Mouse (Mus musculus) forebrain, embryonic 12.5 days (tissue): Measurements from ENCODE around the gene Pwwp2b. TPM values are rescaled to one million over a fixed set of nuclear protein-coding genes. Genes with fewer than 3 reads are reported as not detected.

Source experiments
- ATAC-seq: fragments of 200-750 bp; cut with Nextera tagmentation; 2 replicates; pipeline ENCODE4 v1.8.0; 2017; ENCODE audit warnings: moderate TSS enrichment; ENCODE audit not compliant: low FRiP score
- H3K27ac ChIP-seq: fragments of 300-500 bp; sonication (generic); 2 replicates; pipeline ENCODE4 v1.5.1; 2016; ENCODE audit warnings: mild to moderate bottlenecking
- H3K27me3 ChIP-seq: fragments of 300-500 bp; sonication (generic); 2 replicates; pipeline ENCODE4 v1.6.1; 2016; ENCODE audit warnings: mild to moderate bottlenecking
- H3K36me3 ChIP-seq: fragments of 300-500 bp; sonication (generic); replicated peaks from 2 replicates; pipeline ENCODE4 v1.6.1; 2016; ENCODE audit warnings: mild to moderate bottlenecking
- H3K4me1 ChIP-seq: fragments of 300-500 bp; sonication (generic); 2 replicates; pipeline ENCODE4 v1.6.1; 2016
- H3K4me2 ChIP-seq: fragments of 300-500 bp; sonication (generic); 2 replicates; pipeline ENCODE4 v1.6.1; 2016; ENCODE audit warnings: mild to moderate bottlenecking, moderate library complexity
- H3K4me3 ChIP-seq: fragments of 300-500 bp; sonication (generic); replicated peaks from 2 replicates; pipeline ENCODE4 v1.5.1; 2016; ENCODE audit warnings: mild to moderate bottlenecking
- H3K9ac ChIP-seq: fragments of 300-500 bp; sonication (generic); 2 replicates; pipeline ENCODE4 v1.6.1; 2016; ENCODE audit warnings: mild to moderate bottlenecking
- H3K9me3 ChIP-seq: fragments of 300-500 bp; sonication (generic); 2 replicates; pipeline ENCODE4 v1.6.1; 2016
- WGBS: fragments of 180-500 bp; shearing (Covaris S2); methylation state at CpG from one replicate; pipeline ENCODE4 v1.1.7; 2016; 5-methylcytosine and 5-hydroxymethylcytosine counted together
- polyA plus RNA-seq: library from polyadenylated mRNA; unstranded; fragments of >200 nt; fragmentation: Nextera tagmentation; extraction: Ambion mirVana; gene quantifications from 2 replicates; pipeline ENCODE4 v1.2.1, GENCODE M21; 2016

Gene Pwwp2b
- polyA plus RNA-seq, 1 experiment from 2014 or later, result 4.0 TPM

- no peak overlapping the region for H3K4me3 ChIP-seq
- 81% methylated on average over 6 of the region's 6 CpGs for WGBS
- H3K4me2 ChIP-seq, result no peak overlapping the region
- H3K4me1 ChIP-seq, result no peaks in the 10 kb centered on the region
- no peaks in the 10 kb centered on the region for H3K9me3 ChIP-seq
- H3K9ac ChIP-seq, result no peak overlapping the region
- no peak for ATAC-seq
- no peaks in the 10 kb centered on the region for H3K27me3 ChIP-seq
- no peaks in the 10 kb centered on the region for H3K36me3 ChIP-seq
- no peak overlapping the region for H3K27ac ChIP-seq
Measured at GRCm38 (mm10) chr7:139228447-139229171, 19.7 kb upstream of the Pwwp2b start.

GRCm38 (mm10) chr7:139229837-139230236 lies 18.4 kb upstream of the Pwwp2b start:
- H3K36me3 ChIP-seq, result no peaks in the 10 kb centered on the region
- no peak overlapping the region for H3K27ac ChIP-seq
- H3K9ac ChIP-seq, result no peak overlapping the region
- H3K27me3 ChIP-seq, result no peaks in the 10 kb centered on the region
- peaks cover 12% of the 10 kb centered on the region for H3K4me1 ChIP-seq
- WGBS, result 90% methylated on average over 5 of the region's 5 CpGs
- no peak overlapping the region for H3K4me3 ChIP-seq
- ATAC-seq, result no peak
- H3K4me2 ChIP-seq, result no peak overlapping the region
- H3K9me3 ChIP-seq, result no peaks in the 10 kb centered on the region

GRCm38 (mm10) chr7:139230241-139230640 lies 18.0 kb upstream of the Pwwp2b start:
- Histone ChIP-seq H3K27me3 (no peaks in the 10 kb centered on the region), H3K9me3 (no peaks in the 10 kb centered on the region), H3K9ac (no peak overlapping the region), H3K4me3 (no peak overlapping the region), H3K27ac (no peak overlapping the region), H3K4me1 (peaks cover 16% of the 10 kb centered on the region), H3K36me3 (no peaks in the 10 kb centered on the region), H3K4me2 (no peak overlapping the region)
- ATAC-seq, result no peak
- 86% methylated on average over 12 of the region's 12 CpGs for WGBS

- under 1% methylated on average over 7 of the region's 7 CpGs for WGBS
- Histone ChIP-seq H3K27ac (no peak overlapping the region), H3K4me2 (no peak overlapping the region)
Measured at GRCm38 (mm10) chr7:139233714-139234113, 14.6 kb upstream of the Pwwp2b start.

GRCm38 (mm10) chr7:139234426-139235188 lies 13.7 kb upstream of the Pwwp2b start:
- no peaks in the 10 kb centered on the region for H3K9me3 ChIP-seq
- no peak overlapping the region for H3K9ac ChIP-seq
- H3K4me1 ChIP-seq, result peaks cover 16% of the 10 kb centered on the region
- H3K4me2 ChIP-seq, result peak overlapping the region; percentile 21; the same call in 1 of the 2 replicates
- peaks cover 25% of the 10 kb centered on the region for H3K27me3 ChIP-seq
- WGBS, result 11% methylated on average over 18 of the region's 18 CpGs
- H3K4me3 ChIP-seq, result no peak overlapping the region
- ATAC-seq, result no peak; the same call in 1 of the 2 replicates
- no peak overlapping the region for H3K27ac ChIP-seq
- no peaks in the 10 kb centered on the region for H3K36me3 ChIP-seq

More at GRCm38 (mm10) chr7:139233714-139234113, 14.6 kb upstream of the Pwwp2b start:
- Histone ChIP-seq H3K4me3 (no peak overlapping the region), H3K27me3 (peaks cover 21% of the 10 kb centered on the region), H3K9me3 (no peaks in the 10 kb centered on the region), H3K4me1 (peaks cover 16% of the 10 kb centered on the region), H3K9ac (no peak overlapping the region), H3K36me3 (no peaks in the 10 kb centered on the region)
- ATAC-seq, result peak; percentile 82

- Histone ChIP-seq H3K4me3 (no peak overlapping the region), H3K4me1 (peaks cover 16% of the 10 kb centered on the region), H3K36me3 (no peaks in the 10 kb centered on the region), H3K9ac (no peak overlapping the region), H3K4me2 (no peak overlapping the region), H3K27me3 (peaks cover 25% of the 10 kb centered on the region), H3K9me3 (no peaks in the 10 kb centered on the region), H3K27ac (no peak overlapping the region)
- WGBS, result 83% methylated on average over 11 of the region's 12 CpGs
- ATAC-seq, result no peak
Measured at GRCm38 (mm10) chr7:139235651-139236358, 12.5 kb upstream of the Pwwp2b start.

- 83% methylated on average over 3 of the region's 3 CpGs for WGBS
- H3K4me1 ChIP-seq, result peaks cover 8% of the 10 kb centered on the region
- no peak overlapping the region for H3K9ac ChIP-seq
Measured at GRCm38 (mm10) chr7:139239432-139239831, 8.8 kb upstream of the Pwwp2b start.

GRCm38 (mm10) chr7:139246086-139246485 lies 2.2 kb upstream of the Pwwp2b start:
- WGBS, result 81% methylated on average over 5 of the region's 5 CpGs
- no peak overlapping the region for H3K9ac ChIP-seq
- no peaks in the 10 kb centered on the region for H3K9me3 ChIP-seq
- ATAC-seq, result no peak
- H3K4me3 ChIP-seq, result no peak overlapping the region
- no peaks in the 10 kb centered on the region for H3K36me3 ChIP-seq
- H3K27me3 ChIP-seq, result peaks cover 61% of the 10 kb centered on the region
- no peak overlapping the region for H3K4me2 ChIP-seq
- H3K27ac ChIP-seq, result no peak overlapping the region
- H3K4me1 ChIP-seq, result peaks cover 28% of the 10 kb centered on the region

More at GRCm38 (mm10) chr7:139239432-139239831, 8.8 kb upstream of the Pwwp2b start:
- Histone ChIP-seq H3K27ac (no peak overlapping the region), H3K4me2 (no peak overlapping the region), H3K4me3 (no peak overlapping the region), H3K36me3 (no peaks in the 10 kb centered on the region), H3K27me3 (peaks cover 34% of the 10 kb centered on the region), H3K9me3 (no peaks in the 10 kb centered on the region)
- ATAC-seq, result no peak

GRCm38 (mm10) chr7:139246931-139247880 lies 1.1 kb upstream of the Pwwp2b start:
- Histone ChIP-seq H3K27ac (no peak overlapping the region), H3K9me3 (no peaks in the 10 kb centered on the region), H3K4me3 (peak overlapping the region; percentile 64), H3K36me3 (no peaks in the 10 kb centered on the region), H3K9ac (peak overlapping the region; percentile 67), H3K4me2 (peak overlapping the region; percentile 96), H3K27me3 (peaks cover 65% of the 10 kb centered on the region), H3K4me1 (peaks cover 35% of the 10 kb centered on the region)
- peak; percentile 42 for ATAC-seq
- WGBS, result 4% methylated on average over 38 of the region's 38 CpGs

GRCm38 (mm10) chr7:139248615-139249405 lies 528 bp downstream of the Pwwp2b start:
- Histone ChIP-seq H3K9ac (peak overlapping the region; percentile 67), H3K9me3 (no peaks in the 10 kb centered on the region), H3K36me3 (no peaks in the 10 kb centered on the region), H3K4me2 (peak overlapping the region; percentile 96), H3K4me3 (peak overlapping the region; percentile 64), H3K27ac (no peak overlapping the region), H3K4me1 (peaks cover 36% of the 10 kb centered on the region), H3K27me3 (peaks cover 63% of the 10 kb centered on the region)
- WGBS, result 2% methylated on average over 45 of the region's 45 CpGs
- peak; percentile 33 for ATAC-seq
